Mouse (Mus musculus) megakaryocyte, embryonic 14.5 days (primary cell): ENCODE results near the gene Map1lc3a.

Source experiments
- FLI1 ChIP-seq: IDR thresholded peaks from 2 replicates; pipeline ENCODE4 v1.6.1; 2012; ENCODE audit warnings: low read length, inconsistent platforms, mixed read lengths
- GATA1 ChIP-seq: IDR thresholded peaks from 3 replicates; pipeline ENCODE4 v1.6.1; 2012; ENCODE audit warnings: mixed read lengths, low read length, inconsistent platforms, borderline replicate concordance

GRCm38 (mm10) chr2:155308936-155309592, 33.0 kb downstream of the Map1lc3a start:
- TF ChIP-seq GATA1: no peak
- TF ChIP-seq FLI1: no peak
